Mouse (Mus musculus) midbrain, embryonic 11.5 days (tissue): ENCODE measurements at regions not wholly inside any gene's neighbourhood (a gene's known extent, or its start where the extent isn't known, plus 50 kb on each side); places are given as distances from the start of the nearest gene placed in this dataset.

Experiments used
- ATAC-seq: fragments of 200-750 bp; cut with Nextera tagmentation; 2 replicates; pipeline ENCODE4 v1.8.0; 2017; ENCODE audit warnings: moderate TSS enrichment, moderate library complexity; ENCODE audit not compliant: low FRiP score
- DNase-seq: peaks from one replicate; pipeline ENCODE4 v3.0.0; 2015; ENCODE audit warnings: low spot score; ENCODE audit errors: missing footprints
- H3K27ac ChIP-seq: fragments of 300-500 bp; sonication (generic); 2 replicates; pipeline ENCODE4 v1.5.1; 2014; ENCODE audit warnings: low read depth, low read length
- H3K27me3 ChIP-seq: fragments of 300-500 bp; sonication (generic); 2 replicates; pipeline ENCODE4 v1.6.1; 2014; ENCODE audit warnings: mild to moderate bottlenecking, low read length, moderate library complexity, mixed read lengths; ENCODE audit not compliant: control insufficient read depth, insufficient read depth
- H3K36me3 ChIP-seq: fragments of 300-500 bp; sonication (generic); 2 replicates; pipeline ENCODE4 v1.6.1; 2014; ENCODE audit warnings: mild to moderate bottlenecking, low read length, moderate library complexity, mixed read lengths; ENCODE audit not compliant: control insufficient read depth, insufficient read depth
- H3K4me1 ChIP-seq: fragments of 300-500 bp; sonication (generic); 2 replicates; pipeline ENCODE4 v1.6.1; 2014; ENCODE audit warnings: low read length; ENCODE audit not compliant: control insufficient read depth, insufficient read depth
- H3K4me2 ChIP-seq: fragments of 300-500 bp; sonication (generic); 2 replicates; pipeline ENCODE4 v1.6.1; 2014; ENCODE audit warnings: mild to moderate bottlenecking, moderate library complexity
- H3K4me3 ChIP-seq: fragments of 300-500 bp; sonication (generic); 2 replicates; pipeline ENCODE4 v1.5.1; 2014; ENCODE audit warnings: low read depth, low read length
- H3K9ac ChIP-seq: fragments of 300-500 bp; sonication (generic); 2 replicates; pipeline ENCODE4 v1.6.1; 2014; ENCODE audit warnings: low read length
- H3K9me3 ChIP-seq: fragments of 300-500 bp; sonication (generic); 2 replicates; pipeline ENCODE4 v1.6.1; 2016; ENCODE audit warnings: low read length; ENCODE audit not compliant: control insufficient read depth
- WGBS: fragments of 180-500 bp; shearing (Covaris S2); extraction: QIAGEN DNeasy Blood & Tissue Kit; methylation state at CpG from one replicate; pipeline ENCODE4 v1.1.7; 2014; 5-methylcytosine and 5-hydroxymethylcytosine counted together

DNA sequence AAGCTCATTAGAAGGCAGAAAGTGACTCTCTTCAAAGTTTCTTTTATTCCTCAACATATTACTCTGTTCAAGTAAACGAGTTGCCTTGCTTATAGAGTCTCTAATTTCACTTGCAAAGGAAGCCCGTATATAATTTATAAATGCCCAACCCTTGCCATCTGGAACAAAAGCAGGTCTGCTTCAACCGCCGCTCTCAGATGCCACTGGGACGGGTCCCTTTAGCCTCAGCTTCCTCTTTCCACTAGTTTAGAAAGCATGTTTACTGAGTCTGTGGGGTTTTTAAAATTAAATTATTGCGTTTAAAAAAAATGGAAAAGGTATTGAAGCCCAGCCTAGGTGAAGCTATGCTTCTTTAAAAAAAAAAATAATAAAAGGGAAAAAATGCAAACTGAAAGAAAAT lies 111.4 kb upstream of the Bmper start:
- no peak for DNase-seq
- WGBS = 87% methylated on average over 6 of the region's 6 CpGs
- Histone ChIP-seq H3K9me3 (no peaks in the 10 kb centered on the region), H3K4me3 (no peak overlapping the region), H3K9ac (no peak overlapping the region), H3K27ac (no peak overlapping the region), H3K27me3 (no peaks in the 10 kb centered on the region), H3K4me1 (no peaks in the 10 kb centered on the region), H3K36me3 (no peaks in the 10 kb centered on the region), H3K4me2 (no peak overlapping the region)
- no peak for ATAC-seq

GRCm38 (mm10) chr9:23115026-23115425 lies 107.8 kb upstream of the Bmper start:
- WGBS = 85% methylated on average over 5 of the region's 5 CpGs
- Histone ChIP-seq H3K27me3 (no peaks in the 10 kb centered on the region), H3K4me3 (no peak overlapping the region), H3K36me3 (no peaks in the 10 kb centered on the region), H3K4me2 (no peak overlapping the region), H3K27ac (no peak overlapping the region), H3K9me3 (no peaks in the 10 kb centered on the region), H3K4me1 (no peaks in the 10 kb centered on the region), H3K9ac (no peak overlapping the region)
- DNase-seq (no peak), ATAC-seq (no peak)

DNA sequence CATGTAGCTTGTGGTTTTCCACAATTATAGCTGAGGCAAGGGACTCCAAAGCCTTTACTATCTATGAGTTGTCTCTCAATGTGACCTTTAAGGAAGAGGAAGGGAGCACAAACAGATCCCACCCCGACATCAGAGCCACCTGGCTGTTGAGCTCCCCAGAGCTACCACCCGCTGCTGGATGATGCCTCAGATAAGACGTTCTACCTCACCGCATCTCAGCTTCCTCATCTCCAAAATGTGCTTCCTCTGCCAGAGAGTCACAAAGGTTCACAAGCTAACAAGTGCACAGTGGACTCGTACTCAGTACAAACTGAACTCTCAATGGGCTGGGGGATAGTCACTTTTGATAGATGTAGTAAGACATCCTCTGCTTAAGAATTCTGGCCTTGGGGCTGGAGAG lies 107.3 kb upstream of the Bmper start:
- ATAC-seq (no peak), DNase-seq (no peak)
- no peak overlapping the region for H3K4me2 ChIP-seq
- no peak overlapping the region for H3K4me3 ChIP-seq
- no peaks in the 10 kb centered on the region for H3K27me3 ChIP-seq
- H3K36me3 ChIP-seq = no peaks in the 10 kb centered on the region
- H3K27ac ChIP-seq = no peak overlapping the region
- WGBS = 86% methylated on average over 5 of the region's 5 CpGs
- no peaks in the 10 kb centered on the region for H3K4me1 ChIP-seq
- H3K9me3 ChIP-seq = no peaks in the 10 kb centered on the region
- no peak overlapping the region for H3K9ac ChIP-seq

GRCm38 (mm10) chr9:23116311-23116710 lies 106.6 kb upstream of the Bmper start:
- Histone ChIP-seq H3K36me3 (no peaks in the 10 kb centered on the region), H3K4me2 (no peak overlapping the region), H3K4me3 (no peak overlapping the region), H3K27me3 (no peaks in the 10 kb centered on the region), H3K9me3 (no peaks in the 10 kb centered on the region), H3K4me1 (no peaks in the 10 kb centered on the region), H3K9ac (no peak overlapping the region), H3K27ac (no peak overlapping the region)
- DNase-seq (no peak), ATAC-seq (no peak)
- 81% methylated on average over 1 of the region's 1 CpGs for WGBS

GRCm38 (mm10) chr9:23119811-23120210 lies 103.1 kb upstream of the Bmper start:
- no peak for ATAC-seq
- 85% methylated on average over 4 of the region's 4 CpGs for WGBS

GRCm38 (mm10) chr9:23120814-23121213 lies 102.1 kb upstream of the Bmper start:
- H3K4me2 ChIP-seq = no peak overlapping the region
- ATAC-seq (no peak), DNase-seq (no peak)
- H3K9me3 ChIP-seq = no peaks in the 10 kb centered on the region
- H3K4me1 ChIP-seq = no peaks in the 10 kb centered on the region
- WGBS = 87% methylated on average over 2 of the region's 2 CpGs
- no peaks in the 10 kb centered on the region for H3K36me3 ChIP-seq
- no peak overlapping the region for H3K9ac ChIP-seq
- H3K27ac ChIP-seq = no peak overlapping the region
- H3K27me3 ChIP-seq = no peaks in the 10 kb centered on the region
- H3K4me3 ChIP-seq = no peak overlapping the region

More at GRCm38 (mm10) chr9:23119811-23120210, 103.1 kb upstream of the Bmper start:
- no peaks in the 10 kb centered on the region for H3K36me3 ChIP-seq
- DNase-seq = no peak
- H3K9ac ChIP-seq = no peak overlapping the region
- no peak overlapping the region for H3K4me3 ChIP-seq
- no peak overlapping the region for H3K27ac ChIP-seq
- no peak overlapping the region for H3K4me2 ChIP-seq
- no peaks in the 10 kb centered on the region for H3K27me3 ChIP-seq
- no peaks in the 10 kb centered on the region for H3K4me1 ChIP-seq
- no peaks in the 10 kb centered on the region for H3K9me3 ChIP-seq

DNA sequence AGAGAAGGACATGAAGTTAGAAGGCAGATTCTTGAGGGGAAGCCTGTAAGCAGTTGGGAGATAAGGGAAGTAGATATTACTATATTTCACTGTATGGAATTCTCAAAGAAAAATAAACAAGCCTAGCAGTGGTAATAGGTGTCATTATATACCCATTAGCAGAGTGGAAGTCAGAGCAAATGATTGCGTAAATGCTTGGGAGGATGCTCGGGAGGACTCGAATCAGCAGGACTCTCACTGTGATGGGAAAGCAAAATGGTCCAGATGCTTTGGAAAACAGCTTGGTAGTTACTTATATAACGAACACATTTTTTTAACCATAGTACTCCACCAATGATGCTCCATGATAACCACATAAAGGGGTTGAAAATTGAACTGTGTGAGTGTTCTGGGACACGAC lies 100.4 kb upstream of the Bmper start:
- no peak for ATAC-seq
- Histone ChIP-seq H3K9ac (no peak overlapping the region), H3K9me3 (no peaks in the 10 kb centered on the region), H3K27ac (no peak overlapping the region), H3K36me3 (no peaks in the 10 kb centered on the region), H3K27me3 (no peaks in the 10 kb centered on the region), H3K4me1 (peaks cover 7% of the 10 kb centered on the region; the same call in 1 of the 2 replicates), H3K4me2 (no peak overlapping the region), H3K4me3 (no peak overlapping the region)
- DNase-seq = no peak
- 85% methylated on average over 5 of the region's 5 CpGs for WGBS

DNA sequence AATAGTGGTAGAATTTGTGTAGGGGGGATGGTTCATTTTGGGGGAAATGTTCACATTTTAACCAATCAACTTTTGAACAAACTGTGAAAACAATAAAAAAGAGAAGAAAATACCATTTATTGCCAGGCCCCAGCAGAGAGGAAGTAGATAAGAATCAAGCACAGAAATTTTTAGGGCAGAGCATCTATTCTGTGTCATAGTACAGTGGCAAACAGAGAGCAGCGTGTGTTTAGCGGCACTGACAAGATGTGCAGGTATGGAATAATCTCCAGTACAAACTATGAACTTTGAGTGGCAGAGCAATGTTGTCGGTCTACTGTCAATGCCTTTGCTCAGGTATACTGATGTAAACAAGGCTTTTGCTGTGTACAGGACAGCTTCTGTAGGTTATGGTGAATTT lies 99.4 kb upstream of the Bmper start:
- 92% methylated on average over 3 of the region's 3 CpGs for WGBS
- Histone ChIP-seq H3K9ac (no peak overlapping the region), H3K36me3 (no peaks in the 10 kb centered on the region), H3K4me3 (no peak overlapping the region), H3K27ac (no peak overlapping the region), H3K9me3 (no peaks in the 10 kb centered on the region), H3K27me3 (no peaks in the 10 kb centered on the region), H3K4me1 (peaks cover 12% of the 10 kb centered on the region), H3K4me2 (no peak overlapping the region)
- ATAC-seq = no peak
- DNase-seq = no peak

- ATAC-seq = 0 out of 2 replicates have a peak, but pooled peaks have one; percentile 42
These were observed 96.8 kb upstream of the Bmper start for GRCm38 (mm10) chr9:23125761-23126704.

More at GRCm38 (mm10) chr9:23125761-23126704, 96.8 kb upstream of the Bmper start:
- H3K9me3 ChIP-seq = no peaks in the 10 kb centered on the region
- H3K4me1 ChIP-seq = peaks cover 12% of the 10 kb centered on the region
- no peak overlapping the region for H3K4me2 ChIP-seq
- no peak overlapping the region for H3K9ac ChIP-seq
- no peaks in the 10 kb centered on the region for H3K36me3 ChIP-seq
- no peaks in the 10 kb centered on the region for H3K27me3 ChIP-seq
- H3K4me3 ChIP-seq = no peak overlapping the region
- no peak for DNase-seq
- H3K27ac ChIP-seq = no peak overlapping the region
- WGBS = 43% methylated on average over 10 of the region's 10 CpGs
